Mouse (Mus musculus) liver, adult (tissue): ENCODE results near the gene Gm28961.
"Not testable (repeated sequence)": the region's sequence is repeated elsewhere in the genome, so short reads cannot be mapped to it uniquely, and the experiment has no call there.

ENCODE experiments used
- GATA4 ChIP-seq: IDR thresholded peaks from 2 replicates; pipeline ENCODE4 v1.6.1; 2014; ENCODE audit warnings: mild to moderate bottlenecking, low read length; ENCODE audit not compliant: insufficient replicate concordance

Gene Gm28961

GRCm38 (mm10) chrY:57705397-57705796 lies at the start of gene Gm28961:
Gene Gm28961, plus strand, starts transcription at chrY:57705697.
- TF ChIP-seq GATA4: not testable (repeated sequence)
